ENCODE assay signal across 9 mouse cellular contexts in the genomic region with DNA sequence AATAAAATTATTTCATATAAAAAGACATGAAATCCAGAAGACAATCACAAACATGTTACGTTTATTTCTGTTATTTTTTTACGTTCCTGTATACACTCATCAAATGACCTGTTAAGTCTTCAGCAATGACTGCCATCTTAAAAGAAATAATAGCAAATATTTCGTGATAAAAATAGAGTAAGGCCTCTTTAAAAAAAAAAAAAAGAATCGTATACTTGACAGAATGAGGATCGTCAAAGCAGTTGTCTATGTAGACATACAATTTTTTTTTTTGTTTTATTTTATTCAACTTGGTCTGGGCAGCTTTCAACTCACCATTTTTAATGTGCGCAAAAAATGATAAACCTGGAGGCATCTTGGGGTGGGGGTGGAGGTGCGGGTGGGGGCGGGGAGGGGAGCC. TPM values are rescaled to one million over a fixed set of nuclear protein-coding genes. Genes with fewer than 3 reads are reported as not detected.
A peak's percentile ranks its signal among the peaks of the same experiment; 100 is the strongest.
DNase-seq lines count a peak whose midpoint lies in the region; ATAC-seq and TF ChIP-seq lines count a peak whose summit lies in the region.
"Had no signal": no experiment of that assay in that cellular context is flagged by ENCODE, and none has a peak within 500 bp of the region (broad histone marks: within the 10 kb centered on the region; RNA-seq: fewer than 3 reads in every experiment).

No protein-coding gene starts in this region.

- peaks cover 17% of the 10 kb centered on the region for H3K36me3 ChIP-seq in megakaryocyte, embryonic 14.5 days (replicated peaks; ENCODE audit: low read length)
- 0 out of 2 replicates have a peak, but pooled peaks cover 5% of the 10 kb centered on the region for H3K36me3 ChIP-seq in forebrain, embryonic 10.5 days (replicated peaks)
- H3K36me3 ChIP-seq in limb, embryonic 12.5 days: no peaks in the 10 kb centered on the region
- no peaks in the 10 kb centered on the region for H3K36me3 ChIP-seq in small intestine, adult 2 months (ENCODE audit: control insufficient read depth, insufficient read depth, low read length)

- TF ChIP-seq POLR2A in small intestine, adult 2 months (IDR thresholded peaks at IDR 0.05; ENCODE audit: low read depth, low read length): no peak

- H3K27ac ChIP-seq in forebrain, embryonic 10.5 days: peak overlapping the region; percentile 96
- H3K27ac ChIP-seq in limb, embryonic 12.5 days: peak overlapping the region; percentile 98
- H3K27ac ChIP-seq in small intestine, adult 2 months (ENCODE audit: insufficient read depth, low read depth, low read length): no peak overlapping the region; the same call in 1 of the 2 replicates

- no peaks in the 10 kb centered on the region for H3K27me3 ChIP-seq in megakaryocyte, embryonic 14.5 days (replicated peaks)
- H3K27me3 ChIP-seq in forebrain, embryonic 10.5 days (ENCODE audit: poor library complexity, severe bottlenecking): no peaks in the 10 kb centered on the region
- no peaks in the 10 kb centered on the region for H3K27me3 ChIP-seq in limb, embryonic 12.5 days
- H3K27me3 ChIP-seq in small intestine, adult 2 months (ENCODE audit: control insufficient read depth, insufficient read depth, low read length): no peaks in the 10 kb centered on the region

- peak overlapping the region; percentile 97 for H3K9ac ChIP-seq in limb, embryonic 12.5 days (replicated peaks)

- H3K4me1 ChIP-seq in megakaryocyte, embryonic 14.5 days: peaks cover 34% of the 10 kb centered on the region
- H3K4me1 ChIP-seq in forebrain, embryonic 10.5 days: peaks cover 14% of the 10 kb centered on the region
- peaks cover 11% of the 10 kb centered on the region for H3K4me1 ChIP-seq in limb, embryonic 12.5 days (replicated peaks)
- no peaks in the 10 kb centered on the region for H3K4me1 ChIP-seq in small intestine, adult 2 months (ENCODE audit: control insufficient read depth, insufficient read depth, insufficient read length, low read length)

- no peak for ATAC-seq in megakaryocyte, adult 5-6 weeks (ENCODE audit: poor library complexity, severe bottlenecking)
- ATAC-seq in limb, embryonic 12.5 days (ENCODE audit: insufficient number of reproducible peaks, insufficient read depth, low FRiP score, low TSS enrichment, low read depth): no peak

- TF ChIP-seq CTCF in small intestine, adult 2 months (IDR thresholded peaks at IDR 0.05; ENCODE audit: extremely low read depth, insufficient read length, insufficient replicate concordance, low read depth, low read length): no peak

- H3K4me3 ChIP-seq in megakaryocyte, embryonic 14.5 days (replicated peaks): peak overlapping the region; percentile 99
- peak overlapping the region; percentile 95 for H3K4me3 ChIP-seq in forebrain, embryonic 10.5 days
- H3K4me3 ChIP-seq in limb, embryonic 12.5 days (replicated peaks): peak overlapping the region; percentile 98
- peak overlapping the region; percentile 91 for H3K4me3 ChIP-seq in small intestine, adult 2 months (ENCODE audit: low read depth, low read length)

- H3K9me3 ChIP-seq in megakaryocyte, embryonic 14.5 days: no peaks in the 10 kb centered on the region
- H3K9me3 ChIP-seq in forebrain, embryonic 10.5 days: no peaks in the 10 kb centered on the region
- H3K9me3 ChIP-seq in limb, embryonic 12.5 days: no peaks in the 10 kb centered on the region

- DNase-seq in forebrain, embryonic 10.5 days (ENCODE audit: extremely low spot score, low spot score): no peak
- no peak for DNase-seq in right cerebral cortex, postnatal 25 days
- no peak for DNase-seq in right cerebral cortex, postnatal 14 days
- no peak for DNase-seq in right cerebral cortex, postnatal 10 days (ENCODE audit: low spot score in 2 of 2)
- DNase-seq: layer of hippocampus, postnatal 36 days had no signal

- peak overlapping the region; percentile 63 for H3K4me2 ChIP-seq in limb, embryonic 12.5 days

- 31% methylated on average over 8 of the region's 8 CpGs for WGBS in forebrain, embryonic 10.5 days
- 23% methylated on average over 8 of the region's 8 CpGs for WGBS in limb, embryonic 12.5 days
- 19% methylated on average over 8 of the region's 8 CpGs for WGBS in small intestine, adult 2 months

RNA-seq across cellular contexts. Expression of gene Pja2, which starts 0.8 kb away (rescaled TPM):
- 1.4 TPM in 1 of 2 replicates, not detected in the other for polyA plus RNA-seq in megakaryocyte, embryonic 14.5 days (2012; ENCODE audit: insufficient read depth, low replicate concordance)
- total RNA-seq in megakaryocyte, adult 5-6 weeks (2015): 25.0 and 29.4 TPM in 2 replicates
- 26.9 and 29.5 TPM in 2 replicates for total RNA-seq in megakaryocyte, adult 5-6 weeks (2017)
- polyA plus RNA-seq in forebrain, embryonic 10.5 days (2016; fragmentation: Nextera tagmentation; extraction: Ambion mirVana): 51.3 and 51.4 TPM in 2 replicates
- 68.5 and 76.3 TPM in 2 replicates for polyA plus RNA-seq in limb, embryonic 12.5 days (2016; fragmentation: Nextera tagmentation; extraction: Ambion mirVana)
- polyA plus RNA-seq in small intestine, adult 2 months (2012; rRNA removed): 3.6 and 6.4 TPM in 2 replicates
